Mouse (Mus musculus): ENCODE data around the gene P3h1. TPM values are rescaled to one million over a fixed set of nuclear protein-coding genes. Genes with fewer than 3 reads are reported as not detected.

P3h1 gene
- polyA plus RNA-seq, 1 experiment from 2014 or later, result 34.9 TPM

DNA sequence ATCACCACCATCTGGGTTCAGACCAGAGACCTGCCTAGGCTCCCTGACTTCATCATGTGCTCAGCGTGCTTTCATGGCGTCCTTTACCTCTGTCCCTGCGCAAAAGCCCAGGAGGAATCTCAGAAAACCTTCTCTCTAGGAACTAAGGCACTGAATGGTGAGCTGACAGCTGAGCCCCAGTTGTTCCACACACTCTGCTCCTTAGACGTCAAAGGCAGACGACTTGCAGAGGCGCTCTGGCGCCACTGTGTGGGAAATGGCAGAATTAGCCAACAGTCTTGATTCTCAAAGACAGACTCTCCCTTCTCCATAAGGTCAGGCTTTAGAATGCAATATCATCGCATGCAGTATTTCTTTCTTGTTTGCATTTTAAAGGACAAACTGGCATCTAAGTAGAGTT, 28.0 kb upstream of the P3h1 start:
- Histone ChIP-seq H3K9ac (ENCODE audit: low read depth, low read length) (no peak overlapping the region), H3K27ac (no peak overlapping the region), H3K27me3 (ENCODE audit: insufficient read depth, low read length) (no peaks in the 10 kb centered on the region), H3K36me3 (ENCODE audit: insufficient read depth, low read length) (peaks cover 3% of the 10 kb centered on the region; the same call in 1 of the 2 replicates), H3K4me2 (ENCODE audit: low read length) (no peak overlapping the region), H3K4me1 (replicated peaks; ENCODE audit: insufficient read depth, low read length) (no peaks in the 10 kb centered on the region), H3K4me3 (replicated peaks; ENCODE audit: low read depth, low read length) (no peak overlapping the region), H3K9me3 (replicated peaks; ENCODE audit: low read length) (no peaks in the 10 kb centered on the region)
- 23% methylated on average over 8 of the region's 8 CpGs for WGBS
- ATAC-seq (replicated peaks; ENCODE audit: low FRiP score, low read depth) (no peak), DNase-seq (ENCODE audit: low spot score) (peak; percentile 81)
- peak; percentile 88 for TF ChIP-seq CTCF (IDR thresholded peaks at IDR 0.05; ENCODE audit: low read depth)

DNA sequence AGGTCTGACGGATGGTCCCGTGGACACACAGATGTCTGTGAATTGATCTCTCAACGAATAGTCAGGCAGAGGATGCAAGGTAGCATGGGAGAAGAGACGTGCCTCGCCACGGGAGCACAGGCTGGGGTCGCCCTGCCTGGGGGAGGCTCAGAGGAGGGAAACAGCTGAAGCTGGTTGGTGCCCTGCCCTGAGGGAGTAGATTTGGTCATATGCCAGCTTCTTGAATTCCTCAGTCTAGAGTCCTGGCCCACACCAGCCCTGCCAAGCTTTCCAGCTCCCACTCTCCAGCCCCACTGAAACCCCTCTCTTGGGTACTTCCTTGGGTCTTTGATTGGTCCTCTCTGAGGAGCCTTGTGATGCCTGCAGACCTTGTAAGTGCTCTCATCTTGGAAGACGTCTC, 16.0 kb upstream of the P3h1 start:
- Histone ChIP-seq H3K9ac (ENCODE audit: low read depth, low read length) (no peak overlapping the region), H3K4me2 (ENCODE audit: low read length) (no peak overlapping the region), H3K9me3 (replicated peaks; ENCODE audit: low read length) (no peaks in the 10 kb centered on the region), H3K36me3 (ENCODE audit: insufficient read depth, low read length) (no peaks in the 10 kb centered on the region), H3K27me3 (ENCODE audit: insufficient read depth, low read length) (no peaks in the 10 kb centered on the region), H3K27ac (no peak overlapping the region), H3K4me1 (replicated peaks; ENCODE audit: insufficient read depth, low read length) (peaks cover 6% of the 10 kb centered on the region; the same call in 1 of the 2 replicates), H3K4me3 (replicated peaks; ENCODE audit: low read depth, low read length) (no peak overlapping the region)
- ATAC-seq (replicated peaks; ENCODE audit: low FRiP score, low read depth) (0 out of 2 replicates have a peak, but pooled peaks have one; percentile 15), DNase-seq (ENCODE audit: low spot score) (no peak)
- WGBS, result 51% methylated on average over 8 of the region's 8 CpGs
- TF ChIP-seq CTCF (IDR thresholded peaks at IDR 0.05; ENCODE audit: low read depth), result no peak

DNA sequence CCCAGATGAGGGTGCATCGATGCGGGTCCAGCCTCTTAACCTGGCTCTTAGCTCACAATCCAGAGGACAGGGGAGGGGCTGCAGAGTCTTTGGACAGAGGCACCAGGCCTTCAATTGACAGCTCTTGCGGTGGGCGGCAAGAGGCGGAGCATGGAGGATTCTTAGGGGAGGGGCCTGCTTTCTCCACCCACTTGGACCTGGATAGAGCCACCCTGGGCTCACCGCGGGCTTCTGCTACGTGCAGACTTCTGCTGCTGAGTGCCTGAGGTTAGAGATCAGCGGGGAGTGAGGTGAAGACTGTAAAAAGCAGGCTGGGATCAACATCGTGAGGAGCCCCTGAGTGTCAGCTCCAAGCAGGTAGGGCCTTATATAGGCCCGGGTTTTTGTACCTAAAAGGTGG, 14.5 kb upstream of the P3h1 start, which contains the start of gene Tmem269:
Gene Tmem269, minus strand, starts transcription at position 49 of the 400 bp plus-strand sequence.
- Histone ChIP-seq H3K9ac (ENCODE audit: low read depth, low read length) (no peak within 1 kb of the TSS), H3K27me3 (ENCODE audit: insufficient read depth, low read length) (no peaks in the 10 kb centered on the region), H3K9me3 (replicated peaks; ENCODE audit: low read length) (no peaks in the 10 kb centered on the region), H3K27ac (no peak within 1 kb of the TSS), H3K4me3 (replicated peaks; ENCODE audit: low read depth, low read length) (no peak within 1 kb of the TSS), H3K4me2 (ENCODE audit: low read length) (no peak within 1 kb of the TSS), H3K4me1 (replicated peaks; ENCODE audit: insufficient read depth, low read length) (peaks cover 6% of the 10 kb centered on the region; the same call in 1 of the 2 replicates), H3K36me3 (ENCODE audit: insufficient read depth, low read length) (no peaks in the 10 kb centered on the region)
- 12% methylated on average over 11 of the region's 11 CpGs for WGBS
- ATAC-seq (replicated peaks; ENCODE audit: low FRiP score, low read depth) (peak; percentile 61), DNase-seq (ENCODE audit: low spot score) (peak; percentile 15)
- TF ChIP-seq CTCF (IDR thresholded peaks at IDR 0.05; ENCODE audit: low read depth), result no peak

DNA sequence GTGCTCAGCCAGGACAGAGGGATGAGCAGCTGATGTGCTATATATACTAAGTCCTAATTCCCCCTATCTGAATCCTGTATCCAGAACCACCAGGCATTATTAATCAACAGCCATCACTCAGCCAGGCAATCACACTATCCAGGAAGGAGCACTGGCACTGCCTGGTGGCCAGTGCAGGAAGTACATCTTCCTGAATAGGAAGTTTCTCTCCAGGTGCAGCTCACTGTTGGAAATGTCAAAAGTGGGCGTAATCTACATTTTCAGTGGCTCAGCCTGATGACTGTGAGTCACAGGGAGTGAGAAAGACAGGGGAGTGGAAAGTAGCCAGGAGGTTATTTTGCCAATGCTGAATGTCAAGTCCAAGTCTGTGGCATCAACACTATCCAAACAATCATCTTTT, 9.0 kb upstream of the P3h1 start:
- ATAC-seq (replicated peaks; ENCODE audit: low FRiP score, low read depth) (peak; percentile 63; the same call in 1 of the 2 replicates), DNase-seq (ENCODE audit: low spot score) (peak; percentile 59)
- peak; percentile 78 for TF ChIP-seq CTCF (IDR thresholded peaks at IDR 0.05; ENCODE audit: low read depth)
- H3K4me2 ChIP-seq (ENCODE audit: low read length), result no peak overlapping the region
- H3K4me3 ChIP-seq (replicated peaks; ENCODE audit: low read depth, low read length), result no peak overlapping the region
- H3K27ac ChIP-seq, result no peak overlapping the region
- H3K4me1 ChIP-seq (replicated peaks; ENCODE audit: insufficient read depth, low read length), result no peaks in the 10 kb centered on the region
- peaks cover 32% of the 10 kb centered on the region for H3K36me3 ChIP-seq (ENCODE audit: insufficient read depth, low read length)
- no peaks in the 10 kb centered on the region for H3K9me3 ChIP-seq (replicated peaks; ENCODE audit: low read length)
- 74% methylated on average over 1 of the region's 1 CpGs for WGBS
- no peaks in the 10 kb centered on the region for H3K27me3 ChIP-seq (ENCODE audit: insufficient read depth, low read length)
- H3K9ac ChIP-seq (ENCODE audit: low read depth, low read length), result no peak overlapping the region

DNA sequence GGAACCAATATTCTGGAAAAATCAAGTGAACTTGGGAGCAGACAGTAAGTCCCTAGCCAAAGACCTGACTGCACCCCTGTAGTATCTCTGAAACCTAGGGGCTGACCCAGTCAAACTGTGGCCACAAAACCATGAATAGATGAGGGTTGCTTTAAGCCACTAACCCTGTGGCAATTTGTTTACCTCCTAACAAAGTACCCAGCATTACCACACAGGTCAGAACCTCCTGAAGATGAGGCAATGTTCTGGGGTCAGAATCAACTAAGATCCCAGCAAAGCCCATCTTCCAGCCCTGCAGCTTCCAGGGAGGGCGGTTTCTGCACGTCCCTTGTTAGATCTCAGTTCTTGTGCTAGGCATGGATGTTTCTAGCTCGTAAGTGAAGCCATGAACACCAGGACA, 8.2 kb upstream of the P3h1 start:
- Histone ChIP-seq H3K4me3 (replicated peaks; ENCODE audit: low read depth, low read length) (no peak overlapping the region), H3K4me1 (replicated peaks; ENCODE audit: insufficient read depth, low read length) (no peaks in the 10 kb centered on the region), H3K27me3 (ENCODE audit: insufficient read depth, low read length) (no peaks in the 10 kb centered on the region), H3K9me3 (replicated peaks; ENCODE audit: low read length) (no peaks in the 10 kb centered on the region), H3K9ac (ENCODE audit: low read depth, low read length) (no peak overlapping the region), H3K27ac (no peak overlapping the region), H3K36me3 (ENCODE audit: insufficient read depth, low read length) (peaks cover 32% of the 10 kb centered on the region), H3K4me2 (ENCODE audit: low read length) (no peak overlapping the region)
- 98% methylated on average over 3 of the region's 3 CpGs for WGBS
- ATAC-seq (replicated peaks; ENCODE audit: low FRiP score, low read depth) (no peak), DNase-seq (ENCODE audit: low spot score) (no peak)
- TF ChIP-seq CTCF (IDR thresholded peaks at IDR 0.05; ENCODE audit: low read depth), result no peak

DNA sequence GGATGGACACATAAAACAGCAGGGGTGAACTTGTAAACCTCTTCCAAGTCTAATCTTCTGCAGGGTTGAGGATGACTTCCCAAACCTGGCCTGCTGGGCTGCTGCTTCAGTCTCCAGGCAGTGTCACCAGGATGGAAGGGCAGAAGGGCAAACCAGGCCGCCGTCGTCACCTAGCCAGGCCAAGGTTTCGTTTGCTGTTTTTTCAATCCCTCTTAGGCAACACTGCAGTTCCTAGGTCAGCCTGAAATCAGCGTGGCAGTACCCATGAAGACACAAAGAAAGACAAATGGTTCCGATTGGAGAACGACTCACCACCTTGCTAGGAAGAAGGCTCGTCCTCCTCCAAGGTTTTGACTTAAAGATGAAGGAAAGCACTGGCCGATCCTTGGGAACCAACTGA, 7.0 kb upstream of the P3h1 start:
- Histone ChIP-seq H3K4me3 (replicated peaks; ENCODE audit: low read depth, low read length) (no peak overlapping the region), H3K9ac (ENCODE audit: low read depth, low read length) (no peak overlapping the region), H3K36me3 (ENCODE audit: insufficient read depth, low read length) (peaks cover 32% of the 10 kb centered on the region), H3K4me1 (replicated peaks; ENCODE audit: insufficient read depth, low read length) (no peaks in the 10 kb centered on the region), H3K27me3 (ENCODE audit: insufficient read depth, low read length) (no peaks in the 10 kb centered on the region), H3K4me2 (ENCODE audit: low read length) (no peak overlapping the region), H3K9me3 (replicated peaks; ENCODE audit: low read length) (no peaks in the 10 kb centered on the region), H3K27ac (no peak overlapping the region)
- WGBS, result 88% methylated on average over 9 of the region's 9 CpGs
- no peak for TF ChIP-seq CTCF (IDR thresholded peaks at IDR 0.05; ENCODE audit: low read depth)
- DNase-seq (ENCODE audit: low spot score), result no peak
- no peak for ATAC-seq (replicated peaks; ENCODE audit: low FRiP score, low read depth)

DNA sequence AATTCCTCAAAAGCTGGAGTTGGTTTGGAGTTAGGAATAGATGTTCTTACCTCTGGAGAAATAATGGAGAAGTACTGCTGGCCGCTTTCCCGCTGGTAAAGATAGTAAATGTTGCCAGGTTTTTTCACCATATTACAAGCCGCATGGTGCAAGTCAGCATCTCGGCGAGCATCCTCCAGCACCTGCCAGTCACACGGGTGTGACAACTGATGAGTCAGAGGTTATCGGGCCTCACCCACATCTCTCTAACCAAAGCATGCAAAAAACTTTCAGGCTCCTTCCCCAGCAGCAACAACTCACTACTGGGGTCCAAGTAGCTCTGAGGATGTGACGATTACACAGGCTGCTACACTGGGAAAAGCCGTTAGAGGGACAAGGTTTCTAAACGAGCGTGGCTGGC, 6.0 kb upstream of the P3h1 start:
- H3K4me1 ChIP-seq (replicated peaks; ENCODE audit: insufficient read depth, low read length), result peaks cover 3% of the 10 kb centered on the region; the same call in 1 of the 2 replicates
- no peak overlapping the region for H3K4me2 ChIP-seq (ENCODE audit: low read length)
- H3K4me3 ChIP-seq (replicated peaks; ENCODE audit: low read depth, low read length), result no peak overlapping the region
- H3K27me3 ChIP-seq (ENCODE audit: insufficient read depth, low read length), result no peaks in the 10 kb centered on the region
- H3K9ac ChIP-seq (ENCODE audit: low read depth, low read length), result no peak overlapping the region
- DNase-seq (ENCODE audit: low spot score) (no peak), ATAC-seq (replicated peaks; ENCODE audit: low FRiP score, low read depth) (no peak)
- peaks cover 32% of the 10 kb centered on the region for H3K36me3 ChIP-seq (ENCODE audit: insufficient read depth, low read length)
- WGBS, result 95% methylated on average over 11 of the region's 11 CpGs
- no peak overlapping the region for H3K27ac ChIP-seq
- no peaks in the 10 kb centered on the region for H3K9me3 ChIP-seq (replicated peaks; ENCODE audit: low read length)
- TF ChIP-seq CTCF (IDR thresholded peaks at IDR 0.05; ENCODE audit: low read depth), result no peak
